Comparison of ENCODE assay signal across 11 mouse cellular contexts in the genomic region with DNA sequence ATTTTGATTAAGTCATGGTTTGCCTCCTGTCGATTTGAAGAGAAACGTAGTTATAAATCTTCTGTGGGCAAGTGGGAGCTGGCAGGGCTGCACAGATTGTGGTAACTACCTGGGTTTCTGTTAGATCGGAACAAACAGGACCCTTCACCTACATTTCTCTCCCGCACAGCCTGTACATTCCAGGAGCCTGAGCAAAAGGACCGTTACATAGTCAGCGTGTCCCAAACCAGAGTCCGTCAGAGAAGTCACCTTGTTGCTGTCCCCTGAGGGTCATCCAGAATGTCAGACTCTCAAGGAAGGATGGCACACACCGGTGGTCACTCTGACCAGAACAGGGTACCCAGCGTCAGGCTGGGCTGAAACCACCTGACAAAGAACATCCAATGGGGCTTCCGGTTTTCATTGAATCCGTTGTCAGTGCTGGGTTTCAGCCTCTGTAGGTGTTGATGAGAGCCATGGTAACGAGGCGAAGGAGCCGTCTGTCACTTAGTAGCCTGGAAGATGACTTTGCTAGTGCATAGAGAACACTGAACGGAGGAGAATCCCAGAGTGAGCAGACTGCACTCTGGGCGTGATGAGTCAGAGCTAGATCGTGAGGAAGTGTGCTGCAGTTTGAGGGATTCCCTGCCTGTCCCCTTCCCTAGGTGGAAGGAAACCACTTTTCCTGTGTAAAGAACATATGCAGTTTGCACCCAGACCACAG.
DNase-seq lines count a peak whose midpoint lies in the region; ATAC-seq and TF ChIP-seq lines count a peak whose summit lies in the region.
"Had no signal": no experiment of that assay in that cellular context is flagged by ENCODE, and none has a peak within 500 bp of the region (broad histone marks: within the 10 kb centered on the region; RNA-seq: fewer than 3 reads in every experiment).

No protein-coding gene starts in this region.

- no peak overlapping the region for H3K4me3 ChIP-seq in gastrocnemius, adult 2 months
- H3K4me3 ChIP-seq in midbrain, embryonic 10.5 days = no peak overlapping the region
- no peak overlapping the region for H3K4me3 ChIP-seq in midbrain, embryonic 15.5 days
- H3K4me3 ChIP-seq in heart, postnatal 0 days (ENCODE audit: low read depth, low read length) = no peak overlapping the region
- H3K4me3 ChIP-seq: embryonic facial prominence, embryonic 13.5 days; liver, embryonic 13.5 days had no signal

- intact Hi-C loops in gastrocnemius, adult 2 months (cut with DNase I) = no loop called here

- TF ChIP-seq CTCF in gastrocnemius, adult 2 months (IDR thresholded peaks at IDR 0.05) = no peak
- no peak for TF ChIP-seq CTCF in heart, postnatal 0 days (IDR thresholded peaks at IDR 0.05; ENCODE audit: low read depth)

- no peak for ATAC-seq in midbrain, embryonic 15.5 days (replicated peaks)
- ATAC-seq in heart, postnatal 0 days (ENCODE audit: insufficient read depth, low read depth) = peak; percentile 71

- H3K36me3 ChIP-seq in midbrain, embryonic 10.5 days = no peaks in the 10 kb centered on the region
- no peaks in the 10 kb centered on the region for H3K36me3 ChIP-seq in midbrain, embryonic 15.5 days (replicated peaks)
- H3K36me3 ChIP-seq in heart, postnatal 0 days (replicated peaks; ENCODE audit: control insufficient read depth, insufficient read depth, low read length) = no peaks in the 10 kb centered on the region
- H3K36me3 ChIP-seq: embryonic facial prominence, embryonic 13.5 days; liver, embryonic 13.5 days had no signal

- H3K4me2 ChIP-seq in midbrain, embryonic 15.5 days = no peak overlapping the region
- peak overlapping the region; percentile 9; the same call in 1 of the 2 replicates for H3K4me2 ChIP-seq in heart, postnatal 0 days (ENCODE audit: low read depth, low read length)
- H3K4me2 ChIP-seq: embryonic facial prominence, embryonic 13.5 days; liver, embryonic 13.5 days had no signal

- TF ChIP-seq EP300 in heart, postnatal 0 days (IDR thresholded peaks at IDR 0.05; ENCODE audit: low read depth) = no peak

- H3K9ac ChIP-seq in midbrain, embryonic 15.5 days = no peak overlapping the region
- H3K9ac ChIP-seq in heart, postnatal 0 days (replicated peaks; ENCODE audit: low read depth, low read length) = no peak overlapping the region
- H3K9ac ChIP-seq: embryonic facial prominence, embryonic 13.5 days; liver, embryonic 13.5 days had no signal

- DNase-seq in gastrocnemius, adult 2 months = peak; percentile 16
- no peak for DNase-seq in gastrocnemius, adult 8-10 months (ENCODE audit: low spot score in 2 of 2)
- DNase-seq in midbrain, embryonic 10.5 days (ENCODE audit: low spot score) = no peak
- peak; percentile 61 for DNase-seq in heart, postnatal 0 days (ENCODE audit: low spot score)
- peak; percentile 68 to 69 for DNase-seq in right cerebral cortex, adult 2 months (ENCODE audit: low spot score in 2 of 2)
- no peak for DNase-seq in retina, postnatal 1 day
- no peak for DNase-seq in embryo, embryonic 9.5 days (ENCODE audit: extremely low spot score)
- DNase-seq: kidney, adult 11 months; liver, embryonic 13.5 days had no signal

- H3K27ac ChIP-seq in gastrocnemius, adult 2 months = peak overlapping the region; percentile 20; the same call in 1 of the 2 replicates
- H3K27ac ChIP-seq in midbrain, embryonic 10.5 days (replicated peaks) = 0 out of 2 replicates have a peak overlapping the region, but pooled peaks have one; percentile 33
- H3K27ac ChIP-seq in midbrain, embryonic 15.5 days = no peak overlapping the region
- peak overlapping the region; percentile 32 for H3K27ac ChIP-seq in heart, postnatal 0 days (ENCODE audit: low read depth)
- H3K27ac ChIP-seq: embryonic facial prominence, embryonic 13.5 days; liver, embryonic 13.5 days had no signal

- peaks cover 21% of the 10 kb centered on the region; the same call in 1 of the 2 replicates for H3K4me1 ChIP-seq in midbrain, embryonic 10.5 days
- peaks cover 3% of the 10 kb centered on the region; the same call in 1 of the 2 replicates for H3K4me1 ChIP-seq in midbrain, embryonic 15.5 days
- H3K4me1 ChIP-seq in heart, postnatal 0 days (ENCODE audit: control insufficient read depth, insufficient read depth) = peaks cover 75% of the 10 kb centered on the region
- H3K4me1 ChIP-seq: liver, embryonic 13.5 days had no signal

- 87% methylated on average over 17 of the region's 17 CpGs for WGBS in midbrain, embryonic 10.5 days
- WGBS in midbrain, embryonic 15.5 days = 78% methylated on average over 17 of the region's 17 CpGs
- 38% methylated on average over 17 of the region's 17 CpGs for WGBS in heart, postnatal 0 days

- no peaks in the 10 kb centered on the region for H3K27me3 ChIP-seq in midbrain, embryonic 10.5 days (ENCODE audit: low read depth, poor library complexity, severe bottlenecking)
- H3K27me3 ChIP-seq in midbrain, embryonic 15.5 days (replicated peaks) = no peaks in the 10 kb centered on the region
- no peaks in the 10 kb centered on the region for H3K27me3 ChIP-seq in heart, postnatal 0 days (ENCODE audit: control insufficient read depth, insufficient read depth, low read length)
- H3K27me3 ChIP-seq: embryonic facial prominence, embryonic 13.5 days; liver, embryonic 13.5 days had no signal

- H3K9me3 ChIP-seq in midbrain, embryonic 10.5 days (replicated peaks) = no peaks in the 10 kb centered on the region
- H3K9me3 ChIP-seq in midbrain, embryonic 15.5 days = no peaks in the 10 kb centered on the region
- no peaks in the 10 kb centered on the region for H3K9me3 ChIP-seq in heart, postnatal 0 days (replicated peaks; ENCODE audit: control insufficient read depth, low read length)
- H3K9me3 ChIP-seq: embryonic facial prominence, embryonic 13.5 days; liver, embryonic 13.5 days had no signal

Comparison
In these comparisons a context has a peak if more than half of its experiments do, and no peak if none do; other contexts are left out.
1. DNase-seq: peak in gastrocnemius, adult 2 months (single experiment), heart, postnatal 0 days (single experiment) and right cerebral cortex, adult 2 months (2 of 2); none in gastrocnemius, adult 8-10 months (0 of 2), midbrain, embryonic 10.5 days (single experiment), retina, postnatal 1 day (single experiment) and embryo, embryonic 9.5 days (single experiment).